Mouse (Mus musculus) brain, embryonic 14.5 days (tissue): Measurements from ENCODE around the gene Gm45717.

Source experiments
- CTCF ChIP-seq: fragments of 200-500 bp; IDR thresholded peaks from 2 replicates; pipeline ENCODE4 v1.5.1; 2012; ENCODE audit warnings: inconsistent platforms, mild to moderate bottlenecking, moderate library complexity, borderline replicate concordance; ENCODE audit not compliant: insufficient read depth, insufficient read length; ENCODE audit errors: extremely low read depth
- POLR2A ChIP-seq: fragments of 200-500 bp; IDR thresholded peaks from 2 replicates; pipeline ENCODE4 v1.6.1; 2012; ENCODE audit warnings: mild to moderate bottlenecking, inconsistent platforms, borderline replicate concordance; ENCODE audit not compliant: poor library complexity, insufficient read depth, insufficient read length, severe bottlenecking; ENCODE audit errors: extremely low read depth

DNA sequence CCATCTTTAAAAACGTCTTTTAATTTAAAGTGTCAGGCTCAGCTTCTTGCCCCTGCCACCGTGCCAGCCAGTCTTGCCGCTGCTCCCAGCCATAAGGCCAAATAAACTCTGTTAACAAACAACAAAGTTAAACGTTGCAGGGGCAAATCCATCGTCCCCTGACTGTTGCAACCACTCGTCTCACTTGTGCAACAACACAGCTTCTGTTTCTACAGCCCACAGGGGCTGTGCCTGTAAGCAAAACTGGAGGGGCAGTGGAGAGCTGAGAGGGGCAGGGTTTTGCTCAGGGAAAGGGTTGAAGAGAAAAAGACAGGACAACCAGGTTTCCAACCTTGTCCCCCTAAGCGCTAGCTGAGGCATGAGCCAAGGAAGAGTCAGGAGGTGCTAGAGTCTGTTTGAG is 47.6 kb downstream of the Gm45717 start:
- TF ChIP-seq CTCF (no peak), POLR2A (no peak)
